Mouse (Mus musculus) left cerebral cortex, postnatal 25 days (tissue): ENCODE measurements around the gene Eef2kmt. TPM values are rescaled to one million over a fixed set of nuclear protein-coding genes. Genes with fewer than 3 reads are reported as not detected.
A peak's percentile ranks its signal among the peaks of the same experiment; 100 is the strongest.

Source experiments
- DNase-seq, 2 experiments: peaks; one replicate each; pipeline ENCODE4 v3.0.0; 2022; ENCODE audit warnings: low spot score in 2 of 2, mixed read lengths in 1 of 2
- intact Hi-C: fragments of 180-260 bp; cut with DNase I; formaldehyde crosslinking; loops from one replicate; pipeline ENCODE4 v1.15.1; 2025
- total RNA-seq, 2 experiments: library from RNA; stranded (reverse); gene quantifications; 2 replicates each; pipeline ENCODE4 v1.2.3; 2021

The Eef2kmt gene
- 1 to 10 TPM; 3.0 to 3.8 TPM for total RNA-seq

DNA sequence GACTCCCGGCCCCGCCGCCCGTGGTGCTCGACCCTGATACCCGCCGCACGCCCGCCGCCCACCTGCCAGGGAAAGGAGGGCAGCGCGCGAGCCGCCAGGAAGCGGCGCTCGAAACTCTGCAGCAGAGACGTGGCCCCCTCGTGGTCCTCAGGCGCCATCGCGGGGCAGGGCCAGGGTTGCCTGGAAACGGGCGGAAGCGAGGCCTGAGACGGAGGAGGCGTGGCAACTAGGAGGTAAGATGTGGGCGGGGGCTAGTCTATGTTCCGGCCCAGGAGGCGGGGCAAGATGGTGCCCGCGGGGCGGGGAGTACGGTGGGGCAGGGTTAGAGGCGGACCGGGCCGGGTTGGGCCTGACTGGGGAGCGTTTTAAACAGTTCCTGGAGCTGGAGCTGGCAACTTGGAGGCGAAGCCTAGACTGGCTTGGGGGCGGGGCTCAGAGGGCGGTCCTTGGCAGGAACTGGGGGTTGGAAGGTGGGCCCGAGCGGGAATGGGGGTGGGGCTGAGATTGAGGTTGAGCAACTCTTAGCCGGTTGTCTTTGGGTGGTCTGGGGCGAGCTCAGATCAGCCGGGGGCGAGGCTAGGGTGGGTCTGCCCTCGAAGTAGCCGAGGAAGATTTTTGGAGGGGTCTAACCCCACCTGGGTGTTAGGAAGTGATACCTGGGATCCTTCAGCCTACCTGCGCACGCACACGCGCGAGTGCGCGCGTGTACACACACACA is at the start of gene Eef2kmt:
Eef2kmt (minus strand) TSS at position 205 of the 718 bp plus-strand sequence.
- intact Hi-C loops: loop anchor here (1.0 kb wide), 1 partner anchor 23 kb away; the partner anchor contains the start of gene Alg1
- peak; percentile 96 to 98 for DNase-seq

DNA sequence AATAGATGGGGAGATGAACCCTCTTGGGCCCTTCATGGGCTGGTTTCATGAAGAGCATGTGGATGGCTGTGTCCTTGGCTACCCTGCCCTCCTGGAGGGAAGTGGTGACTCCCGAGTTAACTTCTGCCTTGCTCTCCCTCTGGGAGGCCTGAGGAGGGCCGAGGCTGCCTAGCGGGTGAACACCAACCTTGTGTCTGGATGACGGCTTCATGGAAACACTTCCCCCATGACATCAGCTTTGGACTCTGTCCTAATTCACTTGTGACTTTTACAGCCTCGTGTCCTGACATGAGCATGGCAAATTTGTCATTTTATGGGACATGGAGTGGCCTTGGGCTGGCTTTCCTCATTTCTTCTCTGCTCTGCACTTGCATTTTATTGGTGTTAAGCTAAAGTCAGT is 39.5 kb upstream of the Eef2kmt start:
- intact Hi-C loops: no loop called here
- no peak for DNase-seq

DNA sequence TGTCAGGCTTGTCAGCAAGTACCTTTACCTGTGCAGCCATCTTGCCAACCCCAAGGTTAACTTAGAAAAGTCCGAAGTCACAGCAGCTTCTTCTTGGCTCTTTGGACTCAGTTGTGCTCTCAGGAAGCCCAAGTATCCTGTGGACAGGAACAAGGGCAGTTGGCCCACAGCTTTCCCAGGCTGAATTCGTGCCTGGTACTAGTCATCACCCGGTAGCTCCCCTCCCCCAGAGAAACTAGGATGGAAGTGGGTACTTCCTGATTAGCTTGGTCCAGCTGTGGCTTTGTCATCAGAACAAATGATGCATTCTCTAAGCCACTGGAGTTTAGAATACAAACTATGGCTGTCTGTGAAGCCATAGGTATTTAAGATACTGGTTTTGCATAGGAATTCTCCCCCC is 29.6 kb upstream of the Eef2kmt start:
- intact Hi-C loops: no loop called here
- no peak for DNase-seq

DNA sequence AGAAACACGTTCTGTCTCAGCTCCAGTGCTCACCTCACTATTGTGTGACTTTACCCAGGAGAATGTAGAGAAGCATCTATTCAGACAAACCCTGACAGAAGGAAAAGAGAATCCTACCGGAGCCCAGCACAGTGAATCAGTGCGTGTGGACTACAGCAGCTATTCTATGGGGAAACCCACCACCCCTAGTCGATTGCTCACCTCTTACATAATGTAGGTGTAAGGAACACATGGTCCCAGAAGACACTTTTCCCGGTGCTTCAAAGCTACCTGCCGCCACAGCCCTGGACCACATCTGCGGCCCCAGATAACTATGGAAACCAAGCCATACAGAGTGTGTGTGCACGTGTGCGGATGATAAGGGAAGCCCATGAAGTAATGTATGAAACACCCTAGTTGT is 26.9 kb upstream of the Eef2kmt start:
- DNase-seq: no peak
- intact Hi-C loops: no loop called here

DNA sequence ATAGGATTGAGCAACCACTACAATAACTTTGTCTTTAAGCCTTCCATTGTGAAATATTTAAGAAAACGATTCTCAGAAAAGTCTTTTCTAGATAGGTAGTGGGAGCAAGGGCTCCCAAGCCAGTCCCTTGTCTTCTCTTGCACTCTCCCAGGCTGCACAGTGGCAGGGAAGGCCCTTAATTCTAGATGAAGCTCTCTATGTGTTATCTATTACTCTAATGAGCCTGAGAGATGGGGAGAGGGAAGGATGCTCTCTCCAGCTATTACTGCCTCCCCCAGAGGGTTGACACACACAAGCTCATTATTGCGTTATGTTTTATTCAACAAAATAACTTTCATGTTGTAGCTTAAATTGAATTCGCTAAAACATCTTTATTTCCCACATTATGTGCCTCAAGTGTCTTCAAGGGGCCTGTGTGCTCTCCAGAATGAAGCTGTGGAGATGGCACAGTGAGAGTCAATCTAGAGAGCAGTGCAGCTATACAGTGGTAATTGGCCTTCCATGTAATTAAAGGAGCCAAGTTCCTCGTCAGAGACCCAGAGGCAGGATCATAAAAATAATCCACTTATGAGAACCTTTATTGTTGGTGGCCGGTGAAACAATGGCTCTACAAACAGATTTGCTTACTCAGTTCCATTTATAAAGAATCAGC is 23.9 kb upstream of the Eef2kmt start:
- intact Hi-C loops: no loop called here
- DNase-seq: no peak

DNA sequence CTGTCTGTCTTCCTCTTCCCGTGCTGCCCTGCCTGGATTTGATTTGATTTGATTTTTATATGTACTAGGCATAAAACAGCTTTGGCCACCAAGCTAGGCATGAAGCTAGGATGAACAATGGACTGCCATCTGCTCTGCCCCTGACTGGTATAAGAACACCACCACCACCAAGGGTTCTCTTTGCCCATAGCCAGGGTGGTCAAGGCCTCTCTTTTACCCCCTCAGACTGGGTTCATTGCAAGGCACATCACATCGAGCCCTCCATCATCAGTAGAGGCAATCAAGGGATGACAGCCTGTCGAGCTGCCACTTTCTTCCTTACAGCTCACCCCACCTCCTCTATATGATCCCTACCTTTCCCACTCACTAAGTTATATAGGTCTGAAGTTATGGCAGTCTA is 16.6 kb upstream of the Eef2kmt start:
- DNase-seq: no peak
- intact Hi-C loops: no loop called here

DNA sequence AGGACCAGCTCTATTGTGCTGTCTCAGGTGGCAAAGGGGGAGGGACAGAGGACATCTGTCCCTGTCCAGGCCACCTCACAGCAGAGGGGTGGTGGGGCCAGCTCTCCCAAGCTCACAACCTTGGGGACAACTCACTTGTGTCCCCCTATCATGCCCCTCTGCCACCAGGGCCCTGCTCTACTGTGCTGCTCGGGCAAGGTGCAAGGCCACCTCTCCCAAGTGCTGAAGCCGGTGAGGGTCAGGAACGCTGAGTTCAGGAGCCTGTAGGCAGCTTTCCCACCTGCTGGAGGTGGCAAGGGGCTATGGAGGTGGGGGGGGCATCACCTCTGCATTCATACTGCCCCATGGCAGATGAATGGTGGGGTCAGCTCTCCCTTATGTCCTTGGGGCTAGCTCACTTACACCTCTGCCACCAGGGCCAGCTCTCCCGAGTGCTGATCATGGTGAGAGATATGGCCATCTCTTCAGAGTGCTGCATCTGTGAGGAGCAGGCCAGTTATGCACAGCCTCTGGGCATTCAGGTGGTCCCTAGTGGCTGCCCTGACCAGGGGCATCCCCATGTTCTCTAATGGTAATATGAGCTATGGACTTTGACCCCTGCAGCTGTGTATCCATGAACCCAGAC is 15.7 kb upstream of the Eef2kmt start:
- DNase-seq: no peak
- intact Hi-C loops: no loop called here

DNA sequence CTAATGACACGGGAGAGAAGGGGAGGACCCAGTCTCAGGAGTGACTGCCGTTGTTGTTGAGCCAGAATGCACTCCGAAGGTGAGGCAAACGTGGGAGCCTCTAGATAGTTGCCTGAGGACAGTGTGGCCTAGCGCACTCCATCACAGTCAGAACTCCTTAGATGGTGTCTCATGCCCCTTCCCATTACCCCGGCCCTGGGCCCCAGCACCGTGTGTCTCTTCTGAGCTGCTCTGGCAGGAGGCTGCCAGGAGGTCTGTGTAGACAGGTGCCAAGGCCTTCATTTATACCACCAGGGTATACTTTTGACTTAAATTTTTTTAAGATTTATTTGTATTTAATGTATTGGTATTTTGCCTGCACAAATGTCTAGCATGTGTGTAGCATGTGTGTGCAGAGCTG is 8.1 kb upstream of the Eef2kmt start:
- DNase-seq: no peak
- intact Hi-C loops: no loop called here

DNA sequence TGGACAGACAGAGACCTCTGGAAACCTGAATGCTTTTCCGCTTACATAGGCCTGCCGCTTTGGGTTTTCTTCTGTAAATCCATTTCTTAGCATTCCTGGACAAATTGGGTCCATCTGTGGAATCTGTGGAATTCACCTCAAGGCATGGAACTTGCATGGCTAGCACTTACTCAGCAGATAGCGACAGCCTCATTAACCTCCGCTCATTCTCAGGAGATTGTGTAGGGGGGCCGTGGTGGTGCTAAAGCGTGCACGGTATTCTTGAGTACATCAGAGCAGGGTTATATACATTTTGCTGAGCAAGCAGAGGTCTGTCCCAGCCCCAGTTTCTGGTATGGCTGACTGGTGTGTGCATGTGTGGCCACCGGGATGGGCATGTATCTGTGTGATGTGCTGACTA is 7.4 kb upstream of the Eef2kmt start:
- DNase-seq: no peak
- intact Hi-C loops: no loop called here

DNA sequence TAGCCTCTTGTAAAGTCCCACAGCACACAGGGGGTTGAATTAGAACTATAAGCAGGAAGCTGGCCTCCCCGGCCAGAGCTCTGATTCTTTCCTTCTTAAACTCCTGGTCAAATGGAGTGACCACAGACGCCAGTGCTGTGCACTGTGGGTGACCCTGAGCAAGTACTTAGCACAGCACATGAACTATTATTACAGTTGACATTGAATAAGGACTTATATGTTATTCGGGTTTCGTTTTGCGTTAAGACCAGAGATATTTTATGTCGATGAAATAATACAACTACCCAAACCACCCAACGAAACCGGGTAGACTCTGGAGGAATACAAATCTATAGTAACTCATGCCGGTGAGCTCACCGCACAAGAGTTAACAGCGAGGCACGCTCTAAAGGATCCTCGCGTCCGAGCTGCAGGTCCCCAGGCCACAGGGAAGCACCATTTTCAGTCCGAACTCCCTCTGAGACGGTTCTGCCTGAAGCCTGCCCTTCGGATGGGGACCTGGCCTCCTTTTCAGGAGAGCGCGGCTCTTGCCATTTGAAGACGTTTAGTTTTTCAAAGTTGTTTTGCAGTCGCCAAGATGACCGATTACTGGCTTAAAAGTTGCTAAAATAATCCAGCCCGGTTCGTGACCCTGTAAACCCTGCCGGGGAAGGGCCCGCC is 572 bp downstream of the Eef2kmt start:
- no peak for DNase-seq
- intact Hi-C loops: loop anchor here (1.0 kb wide), 1 partner anchor 22 kb away; the partner anchor contains the start of gene Alg1

DNA sequence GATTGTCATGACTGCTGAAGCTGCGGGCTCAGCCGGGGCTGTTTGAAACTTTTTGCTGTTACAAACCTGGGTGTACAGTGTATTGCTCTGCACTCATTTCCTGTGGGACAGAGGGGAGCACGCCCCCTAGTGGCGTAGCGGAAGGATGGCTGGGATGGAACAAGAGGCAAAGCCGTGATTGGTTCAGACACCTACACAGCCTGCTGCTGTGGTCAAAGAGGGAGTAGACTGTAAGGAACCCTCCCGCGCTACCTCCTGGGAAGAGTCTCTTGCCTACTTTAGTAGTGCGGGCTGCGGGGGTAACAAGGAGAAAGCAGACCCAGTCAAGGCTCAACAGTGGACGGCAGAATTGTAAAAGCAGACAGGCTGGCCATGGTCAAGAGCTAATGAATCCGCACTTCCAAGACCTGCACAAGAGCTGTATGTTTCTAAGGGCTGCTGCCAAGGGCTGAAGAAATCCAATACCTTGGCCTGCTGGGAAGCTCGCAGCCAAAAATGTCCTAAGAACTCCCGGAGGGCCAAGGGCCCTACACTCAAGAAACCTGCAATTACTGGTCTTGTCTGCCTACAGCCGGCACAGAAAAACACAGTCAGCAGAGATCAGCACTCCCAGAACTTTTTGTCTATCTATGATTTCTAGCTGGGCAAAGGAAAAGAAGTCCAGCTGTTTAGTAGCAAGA is 1.3 kb downstream of the Eef2kmt start:
- intact Hi-C loops: loop anchor here (1.0 kb wide), 1 partner anchor 21 kb away; the partner anchor contains the start of gene Alg1
- peak; percentile 54 to 63 for DNase-seq

DNA sequence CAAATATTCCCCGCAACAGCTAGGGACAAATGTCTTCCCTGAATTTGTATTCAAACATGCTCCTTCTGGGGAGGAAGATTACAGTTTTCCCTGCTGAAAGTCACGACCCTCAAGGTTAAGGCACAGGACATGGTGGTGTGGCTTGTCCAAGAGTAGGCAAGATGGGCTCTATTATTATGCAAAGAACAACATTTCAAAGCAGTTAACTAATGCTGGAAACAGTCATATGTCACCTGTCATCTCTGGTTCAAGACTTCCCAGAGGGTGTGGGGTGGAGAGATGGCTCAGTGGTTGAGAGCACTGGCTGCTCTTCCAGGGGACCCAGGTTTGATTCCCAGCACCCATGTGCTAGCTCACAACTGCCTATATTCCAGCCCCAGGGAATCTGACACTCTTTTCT is 3.5 kb downstream of the Eef2kmt start:
- intact Hi-C loops: no loop called here
- DNase-seq: no peak

DNA sequence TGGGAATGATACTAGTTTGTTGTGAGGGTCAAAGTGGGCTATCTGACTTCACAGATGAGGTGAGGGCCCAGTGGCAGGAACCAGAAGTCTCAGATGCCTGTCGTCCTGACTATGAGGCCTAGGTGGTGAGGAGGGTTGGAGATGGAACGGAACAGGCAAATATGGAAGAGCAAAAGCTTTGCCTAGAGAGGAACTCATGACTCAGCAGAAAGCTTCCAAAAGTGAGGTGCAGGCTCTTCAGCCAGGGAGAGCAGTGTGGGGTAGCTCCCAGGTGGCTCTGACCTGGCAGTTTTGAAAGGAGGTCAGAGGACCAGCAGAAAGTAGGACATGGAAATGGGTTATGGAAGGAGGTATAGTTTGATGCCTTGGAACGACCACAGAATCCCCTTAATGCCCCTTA is 4.9 kb downstream of the Eef2kmt start:
- no peak for DNase-seq
- intact Hi-C loops: no loop called here

DNA sequence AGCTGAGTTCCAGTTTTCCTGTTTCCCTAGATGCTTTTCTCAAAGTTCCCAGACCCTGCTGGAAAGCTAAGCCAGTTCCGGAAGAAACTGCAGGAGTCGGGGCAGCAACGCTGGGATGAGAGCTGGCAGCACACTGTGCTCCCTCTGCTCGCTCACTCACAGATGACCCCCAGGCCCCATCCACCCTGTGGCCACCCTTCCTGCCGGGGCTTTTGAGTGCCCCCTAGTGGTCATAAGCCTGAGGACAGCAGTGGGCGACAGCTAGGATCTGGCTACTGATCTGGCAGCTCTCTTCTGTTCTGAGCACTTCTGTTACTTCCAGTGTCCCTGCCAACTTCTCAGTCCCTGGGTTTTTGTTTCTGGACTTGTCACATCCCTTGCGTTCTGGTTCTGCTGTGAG is 11.4 kb downstream of the Eef2kmt start:
- DNase-seq: peak; percentile 49 to 52
- intact Hi-C loops: loop anchor here (1.0 kb wide), 1 partner anchor 42 kb away; no protein-coding TSS in a partner anchor

DNA sequence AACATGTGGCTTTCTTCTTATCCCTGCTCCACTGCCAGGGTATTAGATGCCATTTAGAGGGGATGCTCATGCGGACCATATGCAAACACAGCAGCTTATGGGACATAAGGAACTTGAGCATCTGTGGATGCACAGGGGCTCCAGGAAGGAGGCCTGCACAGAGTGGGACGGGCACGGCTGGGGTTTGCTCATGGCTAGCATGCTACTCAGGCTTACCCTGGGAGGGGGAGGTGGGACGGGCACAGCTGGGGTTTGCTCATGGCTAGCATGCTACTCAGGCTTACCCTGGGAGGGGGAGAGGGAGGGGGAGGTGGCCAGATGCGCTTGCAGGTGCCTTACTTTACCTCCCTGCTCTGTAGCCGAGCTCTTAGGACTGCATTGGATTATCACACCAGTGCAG is 12.9 kb downstream of the Eef2kmt start:
- intact Hi-C loops: no loop called here
- no peak for DNase-seq

DNA sequence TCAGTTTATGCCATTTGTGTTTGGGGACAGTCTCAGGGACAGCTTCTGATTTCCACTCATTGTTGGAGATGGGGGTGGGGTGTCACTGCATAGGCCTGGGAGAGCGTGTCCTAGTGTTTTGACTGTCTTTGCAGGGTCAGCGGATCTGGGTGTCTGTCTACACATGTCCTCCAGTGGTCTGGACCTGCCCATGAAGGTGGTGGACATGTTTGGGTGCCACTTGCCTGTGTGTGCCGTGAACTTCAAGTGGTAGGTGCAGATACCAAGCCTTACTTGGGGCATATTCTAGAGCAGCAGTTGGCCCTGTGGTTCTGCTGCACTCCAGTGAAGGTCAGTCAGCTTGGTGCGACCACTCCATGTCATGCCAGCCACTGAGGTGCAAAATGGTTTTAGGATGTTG is 13.4 kb downstream of the Eef2kmt start:
- intact Hi-C loops: no loop called here

DNA sequence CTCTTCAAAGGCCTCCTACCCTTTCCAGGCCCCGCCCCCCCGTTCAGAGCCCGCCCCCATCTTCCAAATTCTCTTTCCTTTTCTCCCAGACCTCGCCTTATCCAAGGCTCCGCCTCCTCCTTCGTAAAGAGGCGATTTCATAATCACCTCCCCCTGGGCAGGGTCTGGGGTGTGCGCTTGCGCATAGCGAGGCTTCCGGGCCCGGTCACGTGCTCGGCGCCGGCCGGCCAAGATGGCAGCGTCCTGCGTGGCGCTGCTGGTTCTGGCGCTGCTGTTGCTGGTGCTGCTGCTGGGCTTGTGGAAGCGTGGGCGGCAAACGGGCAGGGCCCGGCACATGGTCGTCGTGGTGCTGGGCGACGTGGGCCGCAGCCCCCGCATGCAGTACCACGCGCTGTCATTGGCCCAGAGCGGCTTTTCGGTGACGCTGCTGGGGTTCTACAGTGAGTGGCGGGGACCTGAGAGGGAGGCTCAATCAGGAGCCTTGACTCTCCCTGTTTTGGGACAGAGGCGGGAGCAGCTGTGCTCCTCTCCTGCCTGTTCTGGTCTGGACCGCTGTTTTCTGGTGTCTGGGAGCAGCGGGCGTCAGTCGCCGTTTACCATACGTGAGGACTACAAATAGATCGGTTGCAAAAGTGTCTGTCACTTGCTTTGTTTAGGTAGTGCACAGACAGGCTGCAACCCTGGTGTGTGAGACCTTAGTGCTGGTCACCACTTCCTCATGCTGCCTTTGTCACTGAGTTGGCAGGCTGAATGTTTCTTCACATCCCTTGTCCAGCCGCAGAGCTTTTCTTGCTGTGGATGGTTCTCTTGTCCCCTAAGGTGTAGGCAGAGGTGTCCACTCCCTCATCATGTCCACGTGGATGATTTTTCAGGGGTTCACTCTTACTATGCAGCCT is 22.1 kb downstream of the Eef2kmt start, which contains the start of gene Alg1:
Alg1 (plus strand) TSS at position 204 of the 896 bp plus-strand sequence.
- intact Hi-C loops: loop anchor here (1.0 kb wide), 1 partner anchor 22 kb away; the partner anchor contains the start of gene Eef2kmt
- DNase-seq: peak; percentile 93 to 96

More for the DNA sequence above, 13.4 kb downstream of the Eef2kmt start:
- DNase-seq: no peak

DNA sequence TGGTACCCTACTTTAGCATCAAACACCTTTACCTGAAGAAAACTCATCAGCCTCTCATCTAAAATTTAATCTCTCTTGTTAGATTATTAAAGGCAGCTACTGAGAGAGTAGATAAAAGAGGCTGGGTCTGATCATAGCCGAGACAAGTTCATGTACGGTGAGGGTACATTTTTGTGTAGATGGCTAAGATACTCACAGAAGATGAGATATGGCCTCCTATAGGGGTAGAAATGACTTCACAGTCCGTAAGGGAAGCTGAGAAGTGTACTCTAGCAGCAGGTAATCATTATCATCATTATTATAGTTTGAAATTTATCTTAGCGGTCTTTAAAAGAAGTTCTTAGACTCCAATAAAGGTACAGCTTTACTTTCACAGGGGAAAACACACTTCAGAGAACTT is 22.8 kb downstream of the Eef2kmt start:
- intact Hi-C loops: loop anchor here (1.0 kb wide), 1 partner anchor 22 kb away; the partner anchor contains the start of gene Eef2kmt

More for the DNA sequence above, 22.8 kb downstream of the Eef2kmt start:
- no peak for DNase-seq
